Comparison of ENCODE assay signal across 8 mouse cellular contexts in genomic region chr12:104952458-104952857, GRCm38 (mm10). TPM values are rescaled to one million over a fixed set of nuclear protein-coding genes. Genes with fewer than 3 reads are reported as not detected.
DNase-seq lines count a peak whose midpoint lies in the region; ATAC-seq and TF ChIP-seq lines count a peak whose summit lies in the region.

No protein-coding gene starts in this region.

- TF ChIP-seq CTCF in E14TG2a.4 (conservative IDR thresholded peaks at IDR 0.05; ENCODE audit: low read length), result peak; percentile 71
- TF ChIP-seq CTCF in brain, embryonic 14.5 days (IDR thresholded peaks at IDR 0.05; ENCODE audit: borderline replicate concordance, extremely low read depth, insufficient read depth, insufficient read length), result peak; percentile 96
- TF ChIP-seq CTCF in lung, embryonic 14.5 days (IDR thresholded peaks at IDR 0.05; ENCODE audit: low read depth), result peak; percentile 96

- TF ChIP-seq POLR2A in brain, embryonic 14.5 days (IDR thresholded peaks at IDR 0.05; ENCODE audit: borderline replicate concordance, extremely low read depth, insufficient read depth, insufficient read length, poor library complexity, severe bottlenecking), result no peak

- H3K4me2 ChIP-seq in forebrain, embryonic 11.5 days (ENCODE audit: low read depth, low read length, severe bottlenecking), result no peak overlapping the region
- no peak overlapping the region for H3K4me2 ChIP-seq in lung, embryonic 14.5 days

- no peak overlapping the region for H3K4me3 ChIP-seq in E14TG2a.4 (replicated peaks; ENCODE audit: low read length)
- no peak overlapping the region for H3K4me3 ChIP-seq in forebrain, embryonic 11.5 days (ENCODE audit: low read depth, low read length)
- no peak overlapping the region for H3K4me3 ChIP-seq in lung, embryonic 14.5 days (ENCODE audit: low read depth, low read length)

- no peak overlapping the region for H3K27ac ChIP-seq in forebrain, embryonic 11.5 days (ENCODE audit: low read depth, low read length)
- no peak overlapping the region for H3K27ac ChIP-seq in lung, embryonic 14.5 days (ENCODE audit: low read depth)

- no peaks in the 10 kb centered on the region for H3K27me3 ChIP-seq in E14TG2a.4 (ENCODE audit: insufficient read depth, low read length)
- no peaks in the 10 kb centered on the region for H3K27me3 ChIP-seq in forebrain, embryonic 11.5 days (ENCODE audit: control insufficient read depth, insufficient read depth, low read length)
- no peaks in the 10 kb centered on the region for H3K27me3 ChIP-seq in lung, embryonic 14.5 days (ENCODE audit: insufficient read depth, low read length)

- WGBS in forebrain, embryonic 11.5 days, result 13% methylated on average over 5 of the region's 5 CpGs
- WGBS in lung, embryonic 14.5 days, result 16% methylated on average over 5 of the region's 5 CpGs

- H3K36me3 ChIP-seq in E14TG2a.4 (ENCODE audit: insufficient read depth, low read length), result no peaks in the 10 kb centered on the region
- no peaks in the 10 kb centered on the region for H3K36me3 ChIP-seq in forebrain, embryonic 11.5 days (ENCODE audit: control insufficient read depth, insufficient read depth, low read length)
- H3K36me3 ChIP-seq in lung, embryonic 14.5 days (ENCODE audit: insufficient read depth), result no peaks in the 10 kb centered on the region

- peak; percentile 63 for ATAC-seq in forebrain, embryonic 11.5 days (replicated peaks; ENCODE audit: low FRiP score)
- 0 out of 2 replicates have a peak, but pooled peaks have one; percentile 47 for ATAC-seq in lung, embryonic 14.5 days (ENCODE audit: insufficient read depth)

- H3K4me1 ChIP-seq in E14TG2a.4 (replicated peaks; ENCODE audit: low read depth, low read length), result peaks cover 12% of the 10 kb centered on the region
- 0 out of 2 replicates have a peak, but pooled peaks cover 2% of the 10 kb centered on the region for H3K4me1 ChIP-seq in forebrain, embryonic 11.5 days (replicated peaks; ENCODE audit: control insufficient read depth, insufficient read depth, low read length)
- no peaks in the 10 kb centered on the region for H3K4me1 ChIP-seq in lung, embryonic 14.5 days (ENCODE audit: insufficient read depth)

- no peak overlapping the region for H3K9ac ChIP-seq in forebrain, embryonic 11.5 days (ENCODE audit: low read length)
- no peak overlapping the region for H3K9ac ChIP-seq in lung, embryonic 14.5 days

- H3K9me3 ChIP-seq in E14TG2a.4 (ENCODE audit: low read length), result no peaks in the 10 kb centered on the region
- no peaks in the 10 kb centered on the region for H3K9me3 ChIP-seq in forebrain, embryonic 11.5 days (ENCODE audit: control insufficient read depth, low read length)
- H3K9me3 ChIP-seq in lung, embryonic 14.5 days (ENCODE audit: low read depth, low read length), result no peaks in the 10 kb centered on the region

- DNase-seq in brain, embryonic 14.5 days (ENCODE audit: low read depth), result peak; percentile 74
- DNase-seq in forebrain, embryonic 11.5 days (ENCODE audit: low spot score), result peak; percentile 87
- peak; percentile 88 for DNase-seq in heart, postnatal 4 days
- DNase-seq in layer of hippocampus, adult 18-20 months (ENCODE audit: low spot score in 2 of 2), result peak; percentile 53 to 79
- DNase-seq in lung, embryonic 14.5 days, result peak; percentile 86
- DNase-seq in ovary, postnatal 36 days (ENCODE audit: low spot score), result peak; percentile 75
- peak; percentile 86 for DNase-seq in thymus, postnatal 14 days

RNA-seq across cellular contexts. Expression of gene Syne3, which starts 57.2 kb away (rescaled TPM):
- polyA plus RNA-seq in brain, embryonic 14.5 days (2012; rRNA removed), result 0.34 and 0.44 TPM in 2 replicates
- 0.20 and 0.28 TPM in 2 replicates for polyA plus RNA-seq in forebrain, embryonic 11.5 days (2014; fragmentation: Nextera tagmentation; extraction: Ambion mirVana)
- total RNA-seq in heart, postnatal 4 days (2021), result 1 to 10 TPM; 7.3 to 7.8 TPM
- 1 to 10 TPM; 2.0 to 2.3 TPM for total RNA-seq in layer of hippocampus, adult 18-20 months (2021)
- 0.29 and 0.39 TPM in 2 replicates for polyA plus RNA-seq in lung, embryonic 14.5 days (2014; fragmentation: Nextera tagmentation; extraction: Ambion mirVana)
